Mouse (Mus musculus) megakaryocyte, embryonic 14.5 days (primary cell): ENCODE results near the gene Lep. TPM values are rescaled to one million over a fixed set of nuclear protein-coding genes. Genes with fewer than 3 reads are reported as not detected.

Source experiments
- H3K27me3 ChIP-seq: replicated peaks from 2 replicates; pipeline ENCODE3; 2012; ENCODE audit warnings: inconsistent platforms
- H3K36me3 ChIP-seq: replicated peaks from 2 replicates; pipeline ENCODE3; 2012; ENCODE audit warnings: low read length, inconsistent platforms, mixed read lengths
- H3K4me1 ChIP-seq: 2 replicates; pipeline ENCODE4 v1.6.1; 2012; ENCODE audit warnings: inconsistent platforms
- H3K4me3 ChIP-seq: replicated peaks from 2 replicates; pipeline ENCODE3; 2012; ENCODE audit warnings: moderate library complexity, mild to moderate bottlenecking, inconsistent platforms
- H3K9me3 ChIP-seq: 2 replicates; pipeline ENCODE4 v1.6.1; 2012; ENCODE audit warnings: inconsistent platforms
- FLI1 ChIP-seq: IDR thresholded peaks from 2 replicates; pipeline ENCODE4 v1.6.1; 2012; ENCODE audit warnings: low read length, inconsistent platforms, mixed read lengths
- GATA1 ChIP-seq: IDR thresholded peaks from 3 replicates; pipeline ENCODE4 v1.6.1; 2012; ENCODE audit warnings: mixed read lengths, low read length, inconsistent platforms, borderline replicate concordance
- polyA plus RNA-seq: library from polyadenylated mRNA; stranded (reverse); fragments of >175 nt; gene quantifications from 2 replicates; pipeline ENCODE4 v1.2.3, GENCODE M21; 2012; ENCODE audit warnings: low replicate concordance; ENCODE audit not compliant: insufficient read depth

The Lep gene
- polyA plus RNA-seq, 1 experiment: not detected

- H3K4me3 ChIP-seq: peak overlapping the region; percentile 88
- no peaks in the 10 kb centered on the region for H3K9me3 ChIP-seq
- peaks cover 71% of the 10 kb centered on the region for H3K27me3 ChIP-seq
- peaks cover 15% of the 10 kb centered on the region for H3K4me1 ChIP-seq
- TF ChIP-seq FLI1 (no peak), GATA1 (no peak)
- no peaks in the 10 kb centered on the region for H3K36me3 ChIP-seq
Measured at GRCm38 (mm10) chr6:29024000-29024417, 36.0 kb upstream of the Lep start.

- Histone ChIP-seq H3K27me3 (peaks cover 62% of the 10 kb centered on the region), H3K36me3 (no peaks in the 10 kb centered on the region), H3K9me3 (peaks cover 12% of the 10 kb centered on the region), H3K4me1 (peaks cover 15% of the 10 kb centered on the region), H3K4me3 (no peak overlapping the region)
- no peak for TF ChIP-seq GATA1
- no peak for TF ChIP-seq FLI1
Measured at GRCm38 (mm10) chr6:29025796-29026482, 34.1 kb upstream of the Lep start.

GRCm38 (mm10) chr6:29026766-29027165, 33.3 kb upstream of the Lep start:
- Histone ChIP-seq H3K4me3 (no peak overlapping the region), H3K4me1 (peaks cover 15% of the 10 kb centered on the region), H3K27me3 (peaks cover 55% of the 10 kb centered on the region), H3K36me3 (no peaks in the 10 kb centered on the region), H3K9me3 (peaks cover 12% of the 10 kb centered on the region)
- no peak for TF ChIP-seq GATA1
- no peak for TF ChIP-seq FLI1

- TF ChIP-seq FLI1: no peak
- Histone ChIP-seq H3K4me1 (peaks cover 12% of the 10 kb centered on the region), H3K27me3 (peaks cover 43% of the 10 kb centered on the region), H3K4me3 (no peak overlapping the region), H3K36me3 (no peaks in the 10 kb centered on the region), H3K9me3 (peaks cover 12% of the 10 kb centered on the region)
Measured at GRCm38 (mm10) chr6:29028129-29028528, 31.9 kb upstream of the Lep start.

GRCm38 (mm10) chr6:29029521-29029920, 30.5 kb upstream of the Lep start:
- H3K36me3 ChIP-seq: no peaks in the 10 kb centered on the region
- no peaks in the 10 kb centered on the region for H3K4me1 ChIP-seq
- no peak overlapping the region for H3K4me3 ChIP-seq
- TF ChIP-seq FLI1 (no peak), GATA1 (no peak)
- H3K9me3 ChIP-seq: peaks cover 12% of the 10 kb centered on the region
- H3K27me3 ChIP-seq: peaks cover 39% of the 10 kb centered on the region

GRCm38 (mm10) chr6:29031216-29031615, 28.8 kb upstream of the Lep start:
- no peak for TF ChIP-seq GATA1
- no peak for TF ChIP-seq FLI1
- H3K36me3 ChIP-seq: no peaks in the 10 kb centered on the region
- H3K4me3 ChIP-seq: no peak overlapping the region
- no peaks in the 10 kb centered on the region for H3K4me1 ChIP-seq
- H3K9me3 ChIP-seq: peaks cover 12% of the 10 kb centered on the region
- H3K27me3 ChIP-seq: peaks cover 27% of the 10 kb centered on the region

- Histone ChIP-seq H3K27me3 (peaks cover 24% of the 10 kb centered on the region), H3K4me3 (no peak overlapping the region), H3K36me3 (no peaks in the 10 kb centered on the region), H3K9me3 (peaks cover 12% of the 10 kb centered on the region), H3K4me1 (no peaks in the 10 kb centered on the region)
- TF ChIP-seq FLI1 (no peak), GATA1 (no peak)
Measured at GRCm38 (mm10) chr6:29031704-29032310, 28.2 kb upstream of the Lep start.

- peaks cover 26% of the 10 kb centered on the region for H3K27me3 ChIP-seq
- no peaks in the 10 kb centered on the region for H3K4me1 ChIP-seq
- H3K36me3 ChIP-seq: no peaks in the 10 kb centered on the region
- H3K4me3 ChIP-seq: no peak overlapping the region
- peaks cover 12% of the 10 kb centered on the region for H3K9me3 ChIP-seq
- TF ChIP-seq GATA1: no peak
Measured at GRCm38 (mm10) chr6:29032411-29032810, 27.6 kb upstream of the Lep start.

GRCm38 (mm10) chr6:29033981-29034646, 25.9 kb upstream of the Lep start:
- H3K4me1 ChIP-seq: no peaks in the 10 kb centered on the region
- TF ChIP-seq GATA1: no peak
- no peak for TF ChIP-seq FLI1

GRCm38 (mm10) chr6:29036698-29037097, 23.3 kb upstream of the Lep start:
- H3K4me3 ChIP-seq: no peak overlapping the region
- TF ChIP-seq GATA1: no peak
- TF ChIP-seq FLI1: no peak
- H3K9me3 ChIP-seq: no peaks in the 10 kb centered on the region
- peaks cover 16% of the 10 kb centered on the region for H3K27me3 ChIP-seq
- no peaks in the 10 kb centered on the region for H3K4me1 ChIP-seq
- H3K36me3 ChIP-seq: no peaks in the 10 kb centered on the region

More at GRCm38 (mm10) chr6:29033981-29034646, 25.9 kb upstream of the Lep start:
- Histone ChIP-seq H3K4me3 (no peak overlapping the region), H3K27me3 (peaks cover 19% of the 10 kb centered on the region), H3K9me3 (peaks cover 12% of the 10 kb centered on the region), H3K36me3 (no peaks in the 10 kb centered on the region)

- H3K36me3 ChIP-seq: no peaks in the 10 kb centered on the region
- H3K27me3 ChIP-seq: peaks cover 18% of the 10 kb centered on the region
- H3K9me3 ChIP-seq: peaks cover 11% of the 10 kb centered on the region
- H3K4me3 ChIP-seq: no peak overlapping the region
- H3K4me1 ChIP-seq: peaks cover 6% of the 10 kb centered on the region; the same call in 1 of the 2 replicates
- TF ChIP-seq FLI1: no peak
- no peak for TF ChIP-seq GATA1
Measured at GRCm38 (mm10) chr6:29040266-29040665, 19.8 kb upstream of the Lep start.
